Mouse (Mus musculus): ENCODE data around the gene Ern1. TPM values are rescaled to one million over a fixed set of nuclear protein-coding genes. Genes with fewer than 3 reads are reported as not detected.
"Not testable (repeated sequence)": the region's sequence is repeated elsewhere in the genome, so short reads cannot be mapped to it uniquely, and the experiment has no call there.

Gene Ern1
- polyA plus RNA-seq, 1 experiment from 2014 or later: 8.2 TPM

- Histone ChIP-seq H3K36me3 (no peaks in the 10 kb centered on the region), H3K4me3 (no peak overlapping the region), H3K4me1 (peaks cover 8% of the 10 kb centered on the region; the same call in 1 of the 2 replicates), H3K27ac (no peak overlapping the region), H3K27me3 (ENCODE audit: low read depth, poor library complexity, severe bottlenecking) (no peaks in the 10 kb centered on the region), H3K9me3 (replicated peaks) (no peaks in the 10 kb centered on the region)
- 89% methylated on average over 4 of the region's 4 CpGs for WGBS
- DNase-seq (ENCODE audit: low spot score): no peak
Measured at GRCm38 (mm10) chr11:106465932-106466331, 21.7 kb downstream of the Ern1 start.

GRCm38 (mm10) chr11:106465545-106465903, 22.1 kb downstream of the Ern1 start:
- no peak for DNase-seq (ENCODE audit: low spot score)
- Histone ChIP-seq H3K36me3 (no peaks in the 10 kb centered on the region), H3K4me3 (no peak overlapping the region), H3K27ac (no peak overlapping the region), H3K27me3 (ENCODE audit: low read depth, poor library complexity, severe bottlenecking) (no peaks in the 10 kb centered on the region), H3K4me1 (peaks cover 4% of the 10 kb centered on the region; the same call in 1 of the 2 replicates), H3K9me3 (replicated peaks) (no peaks in the 10 kb centered on the region)
- WGBS: 96% methylated on average over 1 of the region's 1 CpGs

- Histone ChIP-seq H3K36me3 (no peaks in the 10 kb centered on the region), H3K4me3 (no peak overlapping the region), H3K4me1 (0 out of 2 replicates have a peak, but pooled peaks cover 4% of the 10 kb centered on the region), H3K9me3 (replicated peaks) (no peaks in the 10 kb centered on the region), H3K27me3 (ENCODE audit: low read depth, poor library complexity, severe bottlenecking) (no peaks in the 10 kb centered on the region), H3K27ac (no peak overlapping the region)
- no peak for DNase-seq (ENCODE audit: low spot score)
- WGBS: 77% methylated on average over 4 of the region's 4 CpGs
Measured at GRCm38 (mm10) chr11:106464681-106465544, 22.7 kb downstream of the Ern1 start.

- no peaks in the 10 kb centered on the region for H3K27me3 ChIP-seq (ENCODE audit: low read depth, poor library complexity, severe bottlenecking)
- WGBS: 86% methylated on average over 5 of the region's 5 CpGs
- no peaks in the 10 kb centered on the region for H3K4me1 ChIP-seq
- no peak overlapping the region for H3K4me3 ChIP-seq
- no peak overlapping the region for H3K27ac ChIP-seq
- no peaks in the 10 kb centered on the region for H3K9me3 ChIP-seq (replicated peaks)
- H3K36me3 ChIP-seq: no peaks in the 10 kb centered on the region
- no peak for DNase-seq (ENCODE audit: low spot score)
Measured at GRCm38 (mm10) chr11:106463845-106464244, 23.8 kb downstream of the Ern1 start.

GRCm38 (mm10) chr11:106462309-106462708, 25.3 kb downstream of the Ern1 start:
- no peaks in the 10 kb centered on the region for H3K27me3 ChIP-seq (ENCODE audit: low read depth, poor library complexity, severe bottlenecking)
- no peak for DNase-seq (ENCODE audit: low spot score)
- H3K9me3 ChIP-seq (replicated peaks): no peaks in the 10 kb centered on the region
- H3K36me3 ChIP-seq: no peaks in the 10 kb centered on the region
- 81% methylated on average over 3 of the region's 3 CpGs for WGBS
- no peaks in the 10 kb centered on the region for H3K4me1 ChIP-seq
- no peak overlapping the region for H3K27ac ChIP-seq
- no peak overlapping the region for H3K4me3 ChIP-seq

- H3K27me3 ChIP-seq (ENCODE audit: low read depth, poor library complexity, severe bottlenecking): no peaks in the 10 kb centered on the region
- H3K4me1 ChIP-seq: no peaks in the 10 kb centered on the region
- H3K9me3 ChIP-seq (replicated peaks): no peaks in the 10 kb centered on the region
- DNase-seq (ENCODE audit: low spot score): no peak
- no peak overlapping the region for H3K4me3 ChIP-seq
- H3K27ac ChIP-seq: no peak overlapping the region
- 88% methylated on average over 5 of the region's 5 CpGs for WGBS
- H3K36me3 ChIP-seq: no peaks in the 10 kb centered on the region
Measured at GRCm38 (mm10) chr11:106461145-106461932, 26.3 kb downstream of the Ern1 start.

- Histone ChIP-seq H3K9me3 (replicated peaks) (no peaks in the 10 kb centered on the region), H3K27ac (no peak overlapping the region), H3K27me3 (ENCODE audit: low read depth, poor library complexity, severe bottlenecking) (no peaks in the 10 kb centered on the region), H3K36me3 (no peaks in the 10 kb centered on the region), H3K4me3 (no peak overlapping the region), H3K4me1 (no peaks in the 10 kb centered on the region)
- no peak for DNase-seq (ENCODE audit: low spot score)
- 97% methylated on average over 1 of the region's 1 CpGs for WGBS
Measured at GRCm38 (mm10) chr11:106460671-106461070, 27.0 kb downstream of the Ern1 start.

- WGBS: 97% methylated on average over 4 of the region's 4 CpGs
- Histone ChIP-seq H3K9me3 (replicated peaks) (no peaks in the 10 kb centered on the region), H3K4me3 (no peak overlapping the region), H3K36me3 (0 out of 2 replicates have a peak, but pooled peaks cover 2% of the 10 kb centered on the region), H3K4me1 (no peaks in the 10 kb centered on the region), H3K27me3 (ENCODE audit: low read depth, poor library complexity, severe bottlenecking) (no peaks in the 10 kb centered on the region), H3K27ac (no peak overlapping the region)
- DNase-seq (ENCODE audit: low spot score): no peak
Measured at GRCm38 (mm10) chr11:106458540-106458939, 29.1 kb downstream of the Ern1 start.

GRCm38 (mm10) chr11:106443646-106444045, 44.0 kb downstream of the Ern1 start:
- Histone ChIP-seq H3K27me3 (ENCODE audit: low read depth, poor library complexity, severe bottlenecking) (no peaks in the 10 kb centered on the region), H3K36me3 (no peaks in the 10 kb centered on the region), H3K4me1 (peaks cover 9% of the 10 kb centered on the region), H3K9me3 (replicated peaks) (no peaks in the 10 kb centered on the region), H3K27ac (no peak overlapping the region), H3K4me3 (no peak overlapping the region)
- WGBS: 33% methylated on average over 3 of the region's 3 CpGs
- no peak for DNase-seq (ENCODE audit: low spot score)

- DNase-seq (ENCODE audit: low spot score); H3K4me3 ChIP-seq; H3K9me3 ChIP-seq (replicated peaks); H3K36me3 ChIP-seq; H3K27ac ChIP-seq; H3K27me3 ChIP-seq (ENCODE audit: low read depth, poor library complexity, severe bottlenecking): not testable (repeated sequence)
- WGBS: 88% methylated on average over 2 of the region's 2 CpGs
- H3K4me1 ChIP-seq: peaks cover 10% of the 10 kb centered on the region
Measured at GRCm38 (mm10) chr11:106442564-106442963, 45.1 kb downstream of the Ern1 start.

GRCm38 (mm10) chr11:106440318-106440717, 47.3 kb downstream of the Ern1 start:
- Histone ChIP-seq H3K9me3 (replicated peaks) (no peaks in the 10 kb centered on the region), H3K4me1 (peaks cover 10% of the 10 kb centered on the region), H3K27ac (no peak overlapping the region), H3K4me3 (no peak overlapping the region), H3K27me3 (ENCODE audit: low read depth, poor library complexity, severe bottlenecking) (no peaks in the 10 kb centered on the region), H3K36me3 (no peaks in the 10 kb centered on the region)
- whole genome bisulfite sequencing: 88% methylated on average over 2 of the region's 2 CpGs
- DNase-seq (ENCODE audit: low spot score): no peak

GRCm38 (mm10) chr11:106439355-106439754, 48.3 kb downstream of the Ern1 start:
- no peaks in the 10 kb centered on the region for H3K36me3 ChIP-seq
- no peaks in the 10 kb centered on the region for H3K27me3 ChIP-seq (ENCODE audit: low read depth, poor library complexity, severe bottlenecking)
- peaks cover 10% of the 10 kb centered on the region for H3K4me1 ChIP-seq
- DNase-seq (ENCODE audit: low spot score): no peak
- H3K9me3 ChIP-seq (replicated peaks): no peaks in the 10 kb centered on the region
- no peak overlapping the region for H3K27ac ChIP-seq
- H3K4me3 ChIP-seq: no peak overlapping the region
- 73% methylated on average over 3 of the region's 3 CpGs for WGBS

GRCm38 (mm10) chr11:106438524-106439177, 49.0 kb downstream of the Ern1 start:
- DNase-seq (ENCODE audit: low spot score): no peak
- Histone ChIP-seq H3K4me3 (no peak overlapping the region), H3K9me3 (replicated peaks) (no peaks in the 10 kb centered on the region), H3K36me3 (no peaks in the 10 kb centered on the region), H3K27me3 (ENCODE audit: low read depth, poor library complexity, severe bottlenecking) (no peaks in the 10 kb centered on the region), H3K27ac (no peak overlapping the region), H3K4me1 (peaks cover 10% of the 10 kb centered on the region)
- 22% methylated on average over 4 of the region's 4 CpGs for WGBS
